Mouse (Mus musculus) erythroblast, embryonic 14.5 days (primary cell): ENCODE results near the gene Oxa1l. TPM values are rescaled to one million over a fixed set of nuclear protein-coding genes. Genes with fewer than 3 reads are reported as not detected.

Experiments
- H3K27me3 ChIP-seq: 2 replicates; pipeline ENCODE4 v1.6.1; 2012; ENCODE audit warnings: inconsistent platforms; ENCODE audit not compliant: control insufficient read depth
- H3K36me3 ChIP-seq: 2 replicates; pipeline ENCODE4 v1.6.1; 2012; ENCODE audit warnings: mild to moderate bottlenecking, inconsistent platforms; ENCODE audit not compliant: control insufficient read depth
- H3K4me1 ChIP-seq: 2 replicates; pipeline ENCODE4 v1.6.1; 2012; ENCODE audit warnings: inconsistent platforms; ENCODE audit not compliant: control insufficient read depth
- H3K4me3 ChIP-seq: replicated peaks from 2 replicates; pipeline ENCODE3; 2012; ENCODE audit warnings: moderate library complexity, mild to moderate bottlenecking, inconsistent platforms
- H3K9me3 ChIP-seq: 2 replicates; pipeline ENCODE4 v1.6.1; 2012; ENCODE audit warnings: low read length, inconsistent platforms, mixed read lengths; ENCODE audit not compliant: control insufficient read depth
- GATA1 ChIP-seq: IDR thresholded peaks from 2 replicates; pipeline ENCODE4 v1.6.1; 2012; ENCODE audit warnings: low read length, inconsistent platforms, mixed read lengths
- TAL1 ChIP-seq: IDR thresholded peaks from 3 replicates; pipeline ENCODE4 v1.6.1; 2012; ENCODE audit warnings: low read length, inconsistent platforms, mixed read lengths
- polyA plus RNA-seq: library from polyadenylated mRNA; stranded (reverse); fragments of >175 nt; gene quantifications from 2 replicates; pipeline ENCODE4 v1.2.3, GENCODE M21; 2012

Oxa1l gene
- polyA plus RNA-seq, 1 experiment = 6.8 TPM

- TF ChIP-seq TAL1 (no peak), GATA1 (no peak)
- Histone ChIP-seq H3K36me3 (peaks cover 68% of the 10 kb centered on the region), H3K9me3 (no peaks in the 10 kb centered on the region), H3K4me1 (no peaks in the 10 kb centered on the region), H3K27me3 (no peaks in the 10 kb centered on the region), H3K4me3 (no peak overlapping the region)
Observed at GRCm38 (mm10) chr14:54367429-54368060, 6.9 kb downstream of the Oxa1l start.

GRCm38 (mm10) chr14:54369372-54369771, 8.7 kb downstream of the Oxa1l start:
- Histone ChIP-seq H3K9me3 (no peaks in the 10 kb centered on the region), H3K27me3 (no peaks in the 10 kb centered on the region), H3K36me3 (peaks cover 52% of the 10 kb centered on the region), H3K4me3 (no peak overlapping the region), H3K4me1 (no peaks in the 10 kb centered on the region)
- no peak for TF ChIP-seq TAL1
- no peak for TF ChIP-seq GATA1

GRCm38 (mm10) chr14:54370595-54370994, 10.0 kb downstream of the Oxa1l start:
- no peaks in the 10 kb centered on the region for H3K4me1 ChIP-seq
- no peak overlapping the region for H3K4me3 ChIP-seq
- peaks cover 45% of the 10 kb centered on the region for H3K36me3 ChIP-seq
- TF ChIP-seq GATA1 (no peak), TAL1 (no peak)
- no peaks in the 10 kb centered on the region for H3K9me3 ChIP-seq
- H3K27me3 ChIP-seq = no peaks in the 10 kb centered on the region

- peaks cover 39% of the 10 kb centered on the region for H3K36me3 ChIP-seq
- H3K9me3 ChIP-seq = no peaks in the 10 kb centered on the region
Observed at GRCm38 (mm10) chr14:54371460-54371859, 10.8 kb downstream of the Oxa1l start.

DNA sequence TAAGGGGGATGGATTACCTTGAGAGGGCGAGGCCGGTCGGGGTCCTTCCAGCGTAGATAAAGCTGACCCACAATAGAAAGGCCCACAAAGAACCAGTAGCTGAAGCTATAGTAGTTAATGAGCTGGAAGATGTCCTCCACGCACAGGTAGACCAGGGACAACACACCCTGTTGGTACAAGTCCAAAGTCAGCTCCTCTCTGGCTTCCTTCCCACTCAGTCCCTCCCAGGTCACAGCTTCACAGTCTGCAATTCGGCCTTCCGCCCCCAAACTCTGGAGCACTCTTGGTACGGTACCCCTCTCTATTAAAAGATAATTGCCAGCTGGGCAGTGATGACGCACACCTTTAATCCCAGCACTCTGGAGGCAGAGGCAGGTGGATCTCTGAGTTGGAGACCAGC, 12.3 kb downstream of the Oxa1l start:
- Histone ChIP-seq H3K4me3 (no peak overlapping the region), H3K4me1 (no peaks in the 10 kb centered on the region), H3K36me3 (peaks cover 24% of the 10 kb centered on the region), H3K27me3 (no peaks in the 10 kb centered on the region), H3K9me3 (no peaks in the 10 kb centered on the region)
- TF ChIP-seq GATA1 (no peak), TAL1 (no peak)

More at GRCm38 (mm10) chr14:54371460-54371859, 10.8 kb downstream of the Oxa1l start:
- TF ChIP-seq TAL1 (no peak), GATA1 (no peak)
- H3K27me3 ChIP-seq = no peaks in the 10 kb centered on the region
- no peaks in the 10 kb centered on the region for H3K4me1 ChIP-seq
- H3K4me3 ChIP-seq = no peak overlapping the region

DNA sequence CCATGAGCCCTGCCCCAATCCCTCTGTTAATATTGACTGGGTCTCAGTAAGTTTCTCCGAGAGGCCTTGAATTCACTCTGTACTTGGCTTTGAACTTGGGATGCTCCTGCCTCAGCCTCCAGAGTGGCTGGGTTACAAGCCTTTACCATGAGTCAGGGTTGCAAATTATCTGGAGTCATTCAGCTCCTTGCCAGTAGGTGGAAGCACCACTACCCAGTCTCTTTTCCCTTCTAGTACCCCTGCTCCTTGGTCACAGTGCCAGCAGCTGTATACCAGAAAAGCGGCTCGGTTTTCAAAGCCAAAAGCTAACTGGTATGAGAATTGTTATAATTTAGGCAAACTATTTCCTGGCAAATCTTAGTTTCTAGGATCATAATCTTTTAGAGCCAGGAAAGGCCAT, 15.3 kb downstream of the Oxa1l start:
- no peaks in the 10 kb centered on the region for H3K27me3 ChIP-seq
- H3K4me3 ChIP-seq = no peak overlapping the region
- H3K36me3 ChIP-seq = no peaks in the 10 kb centered on the region; the same call in 1 of the 2 replicates
- H3K9me3 ChIP-seq = no peaks in the 10 kb centered on the region
- H3K4me1 ChIP-seq = no peaks in the 10 kb centered on the region
- TF ChIP-seq TAL1 (no peak), GATA1 (no peak)

- TF ChIP-seq GATA1 = no peak
- no peak for TF ChIP-seq TAL1
- Histone ChIP-seq H3K4me3 (no peak overlapping the region), H3K9me3 (no peaks in the 10 kb centered on the region), H3K36me3 (no peaks in the 10 kb centered on the region; the same call in 1 of the 2 replicates), H3K4me1 (no peaks in the 10 kb centered on the region), H3K27me3 (no peaks in the 10 kb centered on the region)
Observed at GRCm38 (mm10) chr14:54377166-54377565, 16.5 kb downstream of the Oxa1l start.

DNA sequence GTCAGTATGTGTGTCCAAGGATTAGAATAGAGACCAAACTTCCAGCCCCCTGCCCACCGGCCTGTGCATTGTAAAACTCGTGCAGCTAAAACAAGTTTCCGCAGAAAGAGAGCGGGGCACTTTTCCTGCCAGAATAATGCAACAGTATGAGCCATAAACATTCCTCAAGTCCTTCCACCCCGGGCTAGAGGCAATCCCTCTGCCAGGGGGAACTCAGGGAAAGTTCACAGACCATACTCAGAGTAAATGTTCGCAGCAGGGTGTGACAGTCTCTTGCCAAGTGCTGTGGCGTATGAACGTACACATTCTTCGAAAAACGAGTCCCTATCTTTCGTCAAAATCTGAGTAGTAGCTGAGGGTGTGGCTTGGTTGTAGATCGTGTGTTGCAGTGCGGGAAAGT, 18.9 kb downstream of the Oxa1l start:
- no peak for TF ChIP-seq GATA1
- TF ChIP-seq TAL1 = no peak
- Histone ChIP-seq H3K9me3 (no peaks in the 10 kb centered on the region), H3K4me1 (no peaks in the 10 kb centered on the region), H3K36me3 (no peaks in the 10 kb centered on the region; the same call in 1 of the 2 replicates), H3K4me3 (no peak overlapping the region), H3K27me3 (no peaks in the 10 kb centered on the region)

DNA sequence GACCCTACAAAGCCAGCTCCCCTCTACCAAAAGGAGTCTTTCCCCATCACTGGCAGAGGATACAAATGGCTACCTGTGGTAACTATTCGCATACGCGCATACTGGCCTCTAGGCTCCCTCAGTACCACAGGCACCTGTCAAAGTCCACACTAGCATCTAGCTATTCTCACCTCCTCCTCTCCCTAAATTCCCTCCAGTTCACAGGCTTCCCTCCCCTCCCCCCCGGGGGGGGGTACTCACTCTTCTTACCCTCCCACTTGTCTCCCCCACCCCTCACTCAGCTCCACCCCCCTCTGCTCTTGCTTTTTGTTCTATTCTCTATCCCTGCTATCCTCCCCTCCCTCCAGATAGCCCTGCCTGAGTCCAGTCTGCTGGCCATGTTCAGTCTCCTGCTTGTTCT, 20.0 kb downstream of the Oxa1l start:
- TF ChIP-seq TAL1 = no peak
- no peaks in the 10 kb centered on the region for H3K9me3 ChIP-seq
- no peaks in the 10 kb centered on the region; the same call in 1 of the 2 replicates for H3K36me3 ChIP-seq

GRCm38 (mm10) chr14:54381816-54382215, 21.2 kb downstream of the Oxa1l start:
- Histone ChIP-seq H3K4me3 (no peak overlapping the region), H3K27me3 (no peaks in the 10 kb centered on the region), H3K9me3 (no peaks in the 10 kb centered on the region), H3K36me3 (no peaks in the 10 kb centered on the region; the same call in 1 of the 2 replicates), H3K4me1 (no peaks in the 10 kb centered on the region)
- TF ChIP-seq GATA1 (no peak), TAL1 (no peak)

More for the DNA sequence above, 20.0 kb downstream of the Oxa1l start:
- no peak overlapping the region for H3K4me3 ChIP-seq
- no peaks in the 10 kb centered on the region for H3K4me1 ChIP-seq
- H3K27me3 ChIP-seq = no peaks in the 10 kb centered on the region
